ENCODE assay signal across 12 mouse cellular contexts in the genomic region with DNA sequence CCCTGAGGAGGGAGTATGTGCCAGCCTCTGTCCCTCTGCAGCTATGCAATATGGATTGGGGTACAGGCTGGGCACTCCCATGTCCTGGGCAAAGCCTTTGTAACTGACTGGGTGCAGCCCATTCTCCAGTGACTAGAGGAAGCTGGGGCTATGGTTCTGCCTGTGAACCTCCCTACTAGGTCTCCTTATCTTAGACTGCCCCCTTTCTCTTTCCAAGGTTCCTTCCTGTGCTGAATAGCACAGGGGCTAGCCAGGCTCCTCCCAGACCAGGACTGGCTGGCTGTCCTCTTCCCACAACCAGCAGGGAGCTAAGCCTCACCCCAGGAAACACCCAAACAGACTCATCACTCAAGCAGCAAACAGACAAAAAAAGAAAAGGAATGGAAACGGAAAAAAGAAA. TPM values are rescaled to one million over a fixed set of nuclear protein-coding genes. Genes with fewer than 3 reads are reported as not detected.
DNase-seq lines count a peak whose midpoint lies in the region; ATAC-seq and TF ChIP-seq lines count a peak whose summit lies in the region.
"Had no signal": no experiment of that assay in that cellular context is flagged by ENCODE, and none has a peak within 500 bp of the region (broad histone marks: within the 10 kb centered on the region; RNA-seq: fewer than 3 reads in every experiment).

No protein-coding gene starts in this region.

- H3K4me3 ChIP-seq in kidney, embryonic 15.5 days (replicated peaks), result no peak overlapping the region
- no peak overlapping the region for H3K4me3 ChIP-seq in kidney, embryonic 14.5 days (ENCODE audit: low read length)
- no peak overlapping the region for H3K4me3 ChIP-seq in hindbrain, embryonic 11.5 days (ENCODE audit: low read depth, low read length)
- no peak overlapping the region for H3K4me3 ChIP-seq in liver, embryonic 12.5 days
- H3K4me3 ChIP-seq in midbrain, embryonic 13.5 days (replicated peaks), result no peak overlapping the region
- H3K4me3 ChIP-seq in gastrocnemius, adult 2 months, result no peak overlapping the region

- peaks cover 24% of the 10 kb centered on the region for H3K4me1 ChIP-seq in kidney, embryonic 15.5 days
- H3K4me1 ChIP-seq in kidney, embryonic 14.5 days (ENCODE audit: control insufficient read depth, insufficient read depth, low read length), result peaks cover 10% of the 10 kb centered on the region
- H3K4me1 ChIP-seq in hindbrain, embryonic 11.5 days (replicated peaks; ENCODE audit: control insufficient read depth, insufficient read depth, low read length), result peaks cover 32% of the 10 kb centered on the region
- peaks cover 31% of the 10 kb centered on the region for H3K4me1 ChIP-seq in liver, embryonic 12.5 days
- H3K4me1 ChIP-seq in midbrain, embryonic 13.5 days (replicated peaks), result peaks cover 99% of the 10 kb centered on the region

- ATAC-seq in kidney, embryonic 15.5 days (replicated peaks; ENCODE audit: low FRiP score), result no peak
- no peak for ATAC-seq in kidney, embryonic 14.5 days (ENCODE audit: low FRiP score, low TSS enrichment)
- ATAC-seq in hindbrain, embryonic 11.5 days (ENCODE audit: low FRiP score), result no peak
- ATAC-seq in liver, embryonic 12.5 days, result 0 out of 2 replicates have a peak, but pooled peaks have one; percentile 48
- ATAC-seq in midbrain, embryonic 13.5 days, result no peak

- H3K4me2 ChIP-seq in kidney, embryonic 15.5 days, result no peak overlapping the region
- H3K4me2 ChIP-seq in kidney, embryonic 14.5 days (replicated peaks; ENCODE audit: low read depth, low read length), result no peak overlapping the region
- H3K4me2 ChIP-seq in hindbrain, embryonic 11.5 days (replicated peaks; ENCODE audit: low read depth, low read length), result no peak overlapping the region
- H3K4me2 ChIP-seq in liver, embryonic 12.5 days, result no peak overlapping the region
- H3K4me2 ChIP-seq in midbrain, embryonic 13.5 days (replicated peaks), result no peak overlapping the region

- no peak for TF ChIP-seq CTCF in gastrocnemius, adult 2 months (IDR thresholded peaks at IDR 0.05)

- H3K9ac ChIP-seq in kidney, embryonic 15.5 days, result no peak overlapping the region
- H3K9ac ChIP-seq in kidney, embryonic 14.5 days (ENCODE audit: low read depth, low read length), result no peak overlapping the region
- no peak overlapping the region for H3K9ac ChIP-seq in hindbrain, embryonic 11.5 days (ENCODE audit: low read depth, low read length)
- H3K9ac ChIP-seq in liver, embryonic 12.5 days, result no peak overlapping the region
- H3K9ac ChIP-seq in midbrain, embryonic 13.5 days (replicated peaks), result peak overlapping the region; percentile 46; the same call in 1 of the 2 replicates
- H3K9ac ChIP-seq: liver, embryonic 14.5 days had no signal

- no peak for DNase-seq in hindbrain, embryonic 11.5 days (ENCODE audit: low spot score)
- no peak for DNase-seq in gastrocnemius, adult 2 months
- DNase-seq in retina, embryonic 14.5 days (ENCODE audit: low spot score), result no peak
- DNase-seq: cerebellum, postnatal 36 days; gastrocnemius, postnatal 36 days; kidney, adult 18-20 months had no signal

- H3K27me3 ChIP-seq in kidney, embryonic 15.5 days, result peaks cover 20% of the 10 kb centered on the region
- H3K27me3 ChIP-seq in kidney, embryonic 14.5 days (ENCODE audit: control insufficient read depth, insufficient read depth, low read length), result no peaks in the 10 kb centered on the region; the same call in none of the 2 replicates
- no peaks in the 10 kb centered on the region for H3K27me3 ChIP-seq in hindbrain, embryonic 11.5 days (ENCODE audit: control insufficient read depth, insufficient read depth, low read length)
- H3K27me3 ChIP-seq in liver, embryonic 12.5 days (replicated peaks), result peaks cover 23% of the 10 kb centered on the region
- no peaks in the 10 kb centered on the region for H3K27me3 ChIP-seq in midbrain, embryonic 13.5 days

- 7% methylated on average over 1 of the region's 1 CpGs for WGBS in kidney, embryonic 15.5 days
- 22% methylated on average over 1 of the region's 1 CpGs for WGBS in kidney, embryonic 14.5 days
- WGBS in hindbrain, embryonic 11.5 days, result 10% methylated on average over 1 of the region's 1 CpGs
- WGBS in liver, embryonic 12.5 days (ENCODE audit: insufficient replicate concordance), result 5% methylated on average over 1 of the region's 1 CpGs
- WGBS in midbrain, embryonic 13.5 days, result 20% methylated on average over 1 of the region's 1 CpGs

- intact Hi-C loops in gastrocnemius, adult 2 months (cut with DNase I), result loop anchor here (10.0 kb wide), 1 partner anchor 205 kb away; no protein-coding TSS in a partner anchor

- H3K36me3 ChIP-seq in kidney, embryonic 15.5 days, result no peaks in the 10 kb centered on the region
- H3K36me3 ChIP-seq in kidney, embryonic 14.5 days (ENCODE audit: control insufficient read depth, insufficient read depth, low read length), result no peaks in the 10 kb centered on the region
- H3K36me3 ChIP-seq in hindbrain, embryonic 11.5 days (ENCODE audit: control insufficient read depth, insufficient read depth, low read length), result peaks cover 10% of the 10 kb centered on the region; the same call in 1 of the 2 replicates
- no peaks in the 10 kb centered on the region for H3K36me3 ChIP-seq in liver, embryonic 12.5 days
- H3K36me3 ChIP-seq in midbrain, embryonic 13.5 days, result peaks cover 62% of the 10 kb centered on the region
- H3K36me3 ChIP-seq: G1E had no signal

- H3K9me3 ChIP-seq in kidney, embryonic 15.5 days (replicated peaks), result no peaks in the 10 kb centered on the region
- no peaks in the 10 kb centered on the region for H3K9me3 ChIP-seq in kidney, embryonic 14.5 days (ENCODE audit: control insufficient read depth, low read length)
- no peaks in the 10 kb centered on the region for H3K9me3 ChIP-seq in hindbrain, embryonic 11.5 days (ENCODE audit: control insufficient read depth, low read length)
- H3K9me3 ChIP-seq in liver, embryonic 12.5 days (replicated peaks), result no peaks in the 10 kb centered on the region
- no peaks in the 10 kb centered on the region for H3K9me3 ChIP-seq in midbrain, embryonic 13.5 days
- H3K9me3 ChIP-seq: G1E had no signal

- H3K27ac ChIP-seq in kidney, embryonic 15.5 days, result 0 out of 2 replicates have a peak overlapping the region, but pooled peaks have one; percentile 5
- no peak overlapping the region for H3K27ac ChIP-seq in kidney, embryonic 14.5 days (ENCODE audit: low read depth, low read length)
- H3K27ac ChIP-seq in hindbrain, embryonic 11.5 days (ENCODE audit: low read depth, low read length), result peak overlapping the region; percentile 48
- no peak overlapping the region for H3K27ac ChIP-seq in liver, embryonic 12.5 days
- peak overlapping the region; percentile 92 for H3K27ac ChIP-seq in midbrain, embryonic 13.5 days
- no peak overlapping the region for H3K27ac ChIP-seq in gastrocnemius, adult 2 months
- H3K27ac ChIP-seq: liver, embryonic 14.5 days had no signal

RNA-seq across cellular contexts. Expression of gene Cryba4, which starts 32.9 kb away (rescaled TPM):
- polyA plus RNA-seq in kidney, embryonic 15.5 days (2015; fragmentation: Nextera tagmentation; extraction: Ambion mirVana), result 0.99 and 1.1 TPM in 2 replicates
- 0.83 and 1.4 TPM in 2 replicates for polyA plus RNA-seq in kidney, embryonic 14.5 days (2014; fragmentation: Nextera tagmentation; extraction: Ambion mirVana)
- polyA plus RNA-seq in hindbrain, embryonic 11.5 days (2014; fragmentation: Nextera tagmentation; extraction: Ambion mirVana), result 1.4 and 1.9 TPM in 2 replicates
- polyA plus RNA-seq in liver, embryonic 12.5 days (2016; fragmentation: Nextera tagmentation; extraction: Ambion mirVana), result 0.73 and 0.77 TPM in 2 replicates
- polyA plus RNA-seq in midbrain, embryonic 13.5 days (2015; fragmentation: Nextera tagmentation; extraction: Ambion mirVana), result 1.6 and 1.7 TPM in 2 replicates
- total RNA-seq in gastrocnemius, adult 2 months (2021), result under 1 TPM in 1 of 2 experiments, not detected in 1; 0.86 TPM

RNA-seq across cellular contexts. Expression of gene Crybb1, which starts 36.2 kb away (rescaled TPM):
- polyA plus RNA-seq in kidney, embryonic 15.5 days (2015; fragmentation: Nextera tagmentation; extraction: Ambion mirVana), result 2.1 and 2.4 TPM in 2 replicates
- polyA plus RNA-seq in kidney, embryonic 14.5 days (2014; fragmentation: Nextera tagmentation; extraction: Ambion mirVana), result 0.83 and 1.0 TPM in 2 replicates
- 0.59 and 0.88 TPM in 2 replicates for polyA plus RNA-seq in hindbrain, embryonic 11.5 days (2014; fragmentation: Nextera tagmentation; extraction: Ambion mirVana)
- 0.15 and 0.16 TPM in 2 replicates for polyA plus RNA-seq in liver, embryonic 12.5 days (2016; fragmentation: Nextera tagmentation; extraction: Ambion mirVana)
- 2.7 and 3.3 TPM in 2 replicates for polyA plus RNA-seq in midbrain, embryonic 13.5 days (2015; fragmentation: Nextera tagmentation; extraction: Ambion mirVana)
- total RNA-seq in gastrocnemius, adult 2 months (2021), result 1 to 10 TPM; 1.6 to 3.7 TPM
- total RNA-seq: G1E had no signal
- polyA plus RNA-seq: G1E had no signal

RNA-seq across cellular contexts. Expression of gene Tpst2, which starts 57.1 kb away (rescaled TPM):
- 53.4 and 60.0 TPM in 2 replicates for polyA plus RNA-seq in kidney, embryonic 15.5 days (2015; fragmentation: Nextera tagmentation; extraction: Ambion mirVana)
- 39.9 and 50.3 TPM in 2 replicates for polyA plus RNA-seq in kidney, embryonic 14.5 days (2014; fragmentation: Nextera tagmentation; extraction: Ambion mirVana)
- polyA plus RNA-seq in hindbrain, embryonic 11.5 days (2014; fragmentation: Nextera tagmentation; extraction: Ambion mirVana), result 27.0 and 32.3 TPM in 2 replicates
- polyA plus RNA-seq in liver, embryonic 12.5 days (2016; fragmentation: Nextera tagmentation; extraction: Ambion mirVana), result 40.5 and 45.1 TPM in 2 replicates
- polyA plus RNA-seq in midbrain, embryonic 13.5 days (2015; fragmentation: Nextera tagmentation; extraction: Ambion mirVana), result 24.4 and 25.4 TPM in 2 replicates
- 10 to 100 TPM; 12.6 to 25.4 TPM for total RNA-seq in gastrocnemius, adult 2 months (2021)

Comparison
In these comparisons a context has a peak if more than half of its experiments do, and no peak if none do; other contexts are left out.
1. H3K27ac ChIP-seq: peak in kidney, embryonic 15.5 days (single experiment), hindbrain, embryonic 11.5 days (single experiment) and midbrain, embryonic 13.5 days (single experiment); none in kidney, embryonic 14.5 days (single experiment), liver, embryonic 12.5 days (single experiment) and gastrocnemius, adult 2 months (single experiment).